Mouse (Mus musculus) kidney, postnatal 10 days (tissue): ENCODE results near the gene Gm14862.

ENCODE experiments used
- DNase-seq: peaks from one replicate; pipeline ENCODE4 v3.0.0; 2021; ENCODE audit warnings: mixed read lengths

Gene Gm14862

DNA sequence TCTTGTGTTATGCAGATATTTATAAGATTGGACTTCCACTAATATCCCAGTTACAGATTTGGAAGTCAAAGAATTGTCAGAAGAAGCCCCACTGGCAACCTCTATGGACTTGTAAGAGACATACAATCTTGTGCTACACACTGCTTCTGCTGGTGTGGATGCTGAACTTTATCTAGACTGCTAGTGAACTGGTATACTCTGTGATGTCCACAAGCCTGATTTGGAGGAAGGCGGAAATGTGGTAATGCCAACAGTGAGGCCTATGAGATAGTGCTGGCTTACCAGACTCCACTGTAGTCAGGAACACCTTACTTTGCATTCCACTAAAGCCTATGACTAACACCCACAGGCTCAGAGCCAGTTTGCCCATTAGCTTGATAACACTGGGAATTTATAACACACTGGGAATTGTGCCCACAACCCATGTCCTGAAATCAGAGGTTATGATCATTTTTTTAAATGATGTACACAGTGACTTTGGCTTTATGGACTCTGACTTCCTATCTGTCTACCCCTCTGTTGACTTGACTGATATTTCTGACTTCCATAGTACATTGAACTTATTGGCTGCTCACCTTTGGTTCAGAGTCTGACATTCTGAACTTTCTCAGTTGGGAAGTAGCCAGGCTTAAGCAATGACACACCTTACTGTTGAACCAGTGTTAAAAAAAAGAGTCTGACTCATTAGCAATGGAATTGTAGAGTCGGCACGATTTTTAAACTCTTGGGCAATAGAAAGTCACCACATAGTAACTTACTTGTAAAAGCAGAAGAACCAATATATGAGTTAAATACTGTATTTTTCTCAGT lies 34.1 kb downstream of the Gm14862 start:
- DNase-seq, result no peak

DNA sequence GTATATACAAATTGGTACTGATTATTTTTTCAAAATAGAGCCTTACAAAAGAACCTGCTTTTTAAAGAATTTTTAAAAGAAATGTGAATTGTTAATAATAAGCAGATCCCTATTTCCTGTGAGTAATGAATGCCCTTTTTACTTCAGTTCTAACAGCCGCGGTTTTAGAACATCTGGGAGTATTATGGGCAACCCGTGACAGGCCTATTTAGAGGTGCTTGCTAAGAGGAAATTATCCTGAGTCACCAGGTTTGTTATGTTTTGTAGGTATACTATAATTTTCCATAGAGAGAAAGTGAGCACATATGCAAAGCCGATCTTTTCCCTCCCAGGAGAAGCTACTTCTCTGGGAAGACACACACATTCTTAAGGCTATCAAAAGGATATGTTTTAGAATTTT lies 35.0 kb downstream of the Gm14862 start:
- DNase-seq, result no peak

DNA sequence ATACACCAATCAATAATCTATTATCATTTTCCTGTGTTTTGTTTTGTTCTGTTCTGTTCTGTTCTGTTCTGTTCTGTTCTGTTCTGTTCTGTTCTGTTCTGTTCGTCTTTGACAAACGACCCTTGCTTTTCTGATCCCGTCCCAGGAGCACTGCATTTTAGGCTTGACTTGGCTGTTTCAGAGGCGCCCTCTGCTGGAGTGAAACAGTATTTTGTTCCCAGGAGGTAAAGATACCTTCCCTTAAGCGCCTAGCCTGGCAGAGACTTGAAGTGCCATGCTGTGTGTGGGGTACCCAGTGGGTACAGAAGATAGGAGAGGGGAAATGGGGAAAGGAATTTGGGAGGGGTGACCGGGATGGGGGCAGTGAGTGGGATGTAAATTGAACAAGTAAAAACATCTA lies 35.5 kb downstream of the Gm14862 start:
- peak; percentile 64 for DNase-seq

DNA sequence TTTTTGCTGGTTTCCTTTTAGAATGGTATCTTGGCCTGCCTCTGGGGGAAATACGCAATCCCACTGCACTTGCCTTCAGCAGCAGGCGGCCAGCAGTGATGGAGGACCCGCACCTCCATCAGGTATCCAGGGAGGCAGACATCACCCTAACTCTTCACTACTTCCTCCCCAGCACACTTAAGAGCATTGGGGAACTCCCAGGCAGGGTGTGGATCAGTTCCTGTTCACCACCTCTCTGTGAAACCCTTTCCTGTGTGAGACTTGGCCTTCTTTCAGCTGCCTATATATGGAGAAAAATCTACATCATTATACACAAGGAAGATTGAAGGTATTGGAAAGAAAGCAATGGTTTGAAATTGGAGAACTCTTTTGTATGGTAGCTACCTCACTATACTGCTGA lies 37.1 kb downstream of the Gm14862 start:
- no peak for DNase-seq

DNA sequence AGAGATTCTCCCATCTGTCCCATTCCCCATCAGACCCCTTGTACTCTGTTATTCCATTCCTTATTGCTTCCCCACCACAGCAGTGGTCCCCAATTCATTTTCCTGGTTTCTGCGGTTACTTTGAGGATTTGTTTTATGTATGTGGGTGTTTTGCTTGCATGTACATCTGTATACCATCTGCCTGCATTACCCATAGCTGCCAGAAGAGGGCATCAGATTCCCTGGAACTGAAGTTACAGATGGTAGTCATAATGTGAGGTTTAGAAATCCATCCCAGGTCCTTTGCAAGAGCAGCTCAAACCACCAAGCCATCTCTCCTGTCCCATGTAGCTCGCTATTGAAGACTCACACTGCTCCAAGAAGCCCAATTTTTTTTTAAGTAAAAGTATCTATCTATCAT lies 40.5 kb downstream of the Gm14862 start:
- no peak for DNase-seq

DNA sequence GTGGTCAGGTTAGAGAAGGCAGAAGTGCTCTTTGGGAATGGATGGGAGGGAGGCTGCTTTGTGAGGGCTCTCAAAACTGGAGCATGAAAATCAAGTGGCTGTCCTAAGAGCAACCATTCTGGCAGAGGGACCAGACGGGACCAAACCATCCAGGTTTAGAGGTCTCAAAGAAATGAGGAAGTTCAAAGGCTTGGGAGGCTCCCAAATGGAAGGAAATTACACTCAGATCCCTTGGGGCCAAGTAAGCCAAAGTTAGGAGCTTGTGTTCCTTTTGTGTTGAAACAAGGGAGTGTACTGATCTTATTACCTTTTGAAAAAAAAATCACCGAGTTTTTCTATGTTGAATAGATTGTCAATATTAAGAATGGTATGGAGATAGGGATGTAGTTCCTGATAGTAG lies 51.6 kb downstream of the Gm14862 start:
- no peak for DNase-seq

DNA sequence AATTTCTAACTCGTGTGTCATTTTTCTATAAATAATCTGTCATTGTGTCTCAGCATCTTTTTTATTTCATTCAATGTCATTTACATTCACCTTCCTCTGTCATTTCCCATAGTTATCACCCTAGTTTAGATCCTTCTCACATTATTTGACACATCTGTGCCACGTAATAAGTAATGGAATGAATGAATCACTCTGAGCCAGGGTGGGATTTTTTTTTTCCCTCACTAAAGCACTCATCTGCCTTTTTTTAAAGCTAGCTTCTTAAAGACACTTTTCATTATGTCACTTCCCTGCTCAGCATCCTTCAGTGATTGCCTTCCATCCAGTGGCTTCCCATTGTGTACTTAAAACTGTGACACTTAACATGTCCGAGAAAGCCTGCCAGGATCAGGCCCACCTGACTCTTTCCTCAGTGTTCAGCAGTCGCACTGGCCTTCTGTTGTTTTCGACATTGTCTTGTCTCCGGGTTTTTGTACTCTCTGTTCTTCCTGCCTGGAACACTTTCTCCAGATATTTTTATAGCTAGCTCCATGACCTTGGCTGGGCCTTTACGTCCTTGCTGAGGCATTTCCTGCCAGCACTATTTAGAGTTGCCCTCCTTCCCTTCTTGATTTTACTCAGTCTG lies 53.8 kb downstream of the Gm14862 start:
- DNase-seq, result peak; percentile 6

DNA sequence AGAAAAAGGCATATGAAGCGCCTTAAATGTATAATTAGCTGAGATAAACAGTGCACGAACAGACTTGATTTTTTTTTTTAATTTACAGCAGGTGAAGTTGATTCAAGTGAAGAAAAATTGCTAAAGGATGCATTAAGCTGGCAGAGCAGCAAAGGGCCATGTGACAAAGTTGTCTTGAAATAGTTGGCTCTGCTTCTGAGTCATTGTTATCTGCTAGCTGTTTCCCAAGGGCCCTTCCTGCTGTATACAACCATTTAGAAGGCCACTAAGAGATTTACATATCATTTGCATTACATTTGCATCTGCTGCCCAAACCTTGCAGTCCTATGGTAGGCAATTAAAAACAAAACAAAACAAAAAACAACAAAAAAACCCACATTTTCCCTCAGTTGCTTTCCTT lies 54.7 kb downstream of the Gm14862 start:
- DNase-seq, result no peak
